Mouse (Mus musculus) frontal cortex, adult 2 months (tissue): ENCODE measurements around the gene Terf2ip. TPM values are rescaled to one million over a fixed set of nuclear protein-coding genes. Genes with fewer than 3 reads are reported as not detected.
A peak's percentile ranks its signal among the peaks of the same experiment; 100 is the strongest.

Experiments used
- DNase-seq, 2 experiments: peaks; one replicate each; pipeline ENCODE4 v3.0.0; 2022; ENCODE audit warnings: low spot score in 1 of 2; ENCODE audit errors: extremely low spot score in 1 of 2
- polyA plus RNA-seq: library from polyadenylated mRNA; depleted of rRNA; stranded (reverse); fragments of >200 nt; gene quantifications from 2 replicates; pipeline ENCODE4 v1.2.3, GENCODE M21; 2012; rRNA removed

Gene Terf2ip
- 34.1 and 36.1 TPM in 2 replicates for polyA plus RNA-seq

- peak; percentile 81 to 93 for DNase-seq
Measured at GRCm38 (mm10) chr8:112010997-112011815, at the start of gene Terf2ip, which contains the start of gene Kars. Terf2ip (plus strand) TSS chr8:112011398. Kars (minus strand) TSS chr8:112011323.

DNA sequence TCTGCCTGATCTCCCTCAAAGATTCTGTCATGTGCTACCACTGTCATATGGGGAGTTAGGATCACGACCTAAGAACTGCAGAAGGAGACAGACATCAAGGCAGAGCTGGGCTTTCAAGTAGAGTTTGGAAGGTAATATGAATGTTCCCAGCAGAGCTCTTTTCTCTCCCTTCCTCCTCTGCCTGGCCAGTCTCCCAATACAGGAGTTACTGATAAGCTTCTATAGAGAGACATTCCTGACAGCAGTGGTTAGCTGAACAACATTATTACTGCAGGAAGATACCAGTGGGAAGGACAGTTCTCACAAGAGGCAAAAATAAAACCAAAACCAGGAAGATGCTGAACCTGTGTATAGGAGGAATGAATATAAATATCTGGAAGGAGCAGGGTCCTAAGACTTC is 48.6 kb upstream of the Terf2ip start:
- no peak for DNase-seq

GRCm38 (mm10) chr8:111963091-111963490 is 48.1 kb upstream of the Terf2ip start:
- no peak for DNase-seq

DNA sequence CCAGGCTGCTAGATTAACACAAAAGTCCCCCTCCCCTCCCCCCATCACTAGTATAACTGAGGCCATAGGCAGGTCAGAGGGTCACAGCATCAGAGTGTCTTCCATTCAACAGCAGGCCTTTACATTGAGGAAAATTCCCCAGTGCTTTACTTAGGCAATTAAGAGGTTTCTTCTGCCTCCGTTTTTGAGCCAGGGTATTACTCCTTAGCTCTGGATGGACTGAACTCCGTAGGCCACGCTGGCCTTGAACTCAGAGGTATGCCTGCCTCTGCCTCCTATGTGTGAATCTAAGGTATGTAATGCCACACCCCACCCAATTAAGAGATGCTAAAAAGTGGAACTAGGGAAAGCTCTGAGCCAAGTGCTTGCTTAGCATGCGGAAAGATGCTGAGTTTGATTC is 47.7 kb upstream of the Terf2ip start:
- no peak for DNase-seq

- peak in 1 of 2 experiments; percentile 42 for DNase-seq
Measured at GRCm38 (mm10) chr8:111964351-111964750, 46.8 kb upstream of the Terf2ip start.

DNA sequence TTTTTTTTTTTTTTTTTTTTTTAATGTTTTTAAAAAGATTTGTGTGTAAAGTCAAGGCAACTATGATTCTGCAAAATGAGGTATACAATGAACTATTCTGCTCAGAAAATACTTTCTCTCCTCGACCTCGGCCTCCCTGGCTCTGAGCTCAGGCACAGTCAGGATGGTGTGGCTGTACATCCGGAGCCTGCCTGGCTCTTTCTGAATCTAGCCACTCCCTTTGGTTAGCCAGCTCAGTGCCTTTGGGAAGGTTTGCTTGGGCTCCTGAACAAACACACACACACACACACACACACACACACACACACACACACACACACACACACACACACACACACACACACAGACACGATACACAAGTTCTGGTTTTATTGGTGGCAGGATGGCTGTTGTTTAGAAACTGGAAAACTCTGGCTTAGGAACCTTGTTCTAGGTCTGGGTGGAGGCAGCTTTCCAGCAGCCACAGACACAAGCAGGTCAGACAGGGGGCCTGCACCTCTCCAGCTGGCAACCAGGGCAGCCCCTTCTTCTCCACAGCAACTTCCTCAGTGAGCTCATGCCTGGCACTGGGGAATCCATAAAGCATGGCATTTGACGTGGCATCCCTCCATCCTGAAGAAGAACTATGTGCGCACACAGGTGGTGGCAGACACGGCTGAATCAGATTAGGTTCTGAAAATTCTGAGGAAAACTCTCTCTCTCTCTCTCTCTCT is 46.2 kb upstream of the Terf2ip start:
- DNase-seq = no peak

- no peak for DNase-seq
Measured at GRCm38 (mm10) chr8:111967246-111967870, 43.8 kb upstream of the Terf2ip start.

DNA sequence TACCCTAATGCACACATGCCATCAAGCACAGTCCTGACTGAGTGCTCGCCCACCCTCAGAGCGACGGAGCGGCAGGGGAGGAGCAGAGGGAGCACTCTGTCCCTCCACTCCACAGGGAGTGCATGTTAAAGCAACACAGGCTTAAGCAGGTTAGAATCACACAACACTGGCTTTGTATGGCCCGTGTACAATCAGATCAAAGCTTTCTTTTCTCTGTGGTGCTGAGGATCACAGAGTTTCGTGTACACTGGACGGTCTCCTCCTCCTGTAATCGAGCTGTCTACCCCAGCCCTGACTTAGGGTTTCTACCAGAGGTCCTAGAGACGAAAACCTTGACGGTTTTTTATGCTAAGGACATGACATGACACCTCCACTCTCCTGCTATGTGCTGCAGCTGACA is 42.7 kb upstream of the Terf2ip start:
- DNase-seq = no peak

DNA sequence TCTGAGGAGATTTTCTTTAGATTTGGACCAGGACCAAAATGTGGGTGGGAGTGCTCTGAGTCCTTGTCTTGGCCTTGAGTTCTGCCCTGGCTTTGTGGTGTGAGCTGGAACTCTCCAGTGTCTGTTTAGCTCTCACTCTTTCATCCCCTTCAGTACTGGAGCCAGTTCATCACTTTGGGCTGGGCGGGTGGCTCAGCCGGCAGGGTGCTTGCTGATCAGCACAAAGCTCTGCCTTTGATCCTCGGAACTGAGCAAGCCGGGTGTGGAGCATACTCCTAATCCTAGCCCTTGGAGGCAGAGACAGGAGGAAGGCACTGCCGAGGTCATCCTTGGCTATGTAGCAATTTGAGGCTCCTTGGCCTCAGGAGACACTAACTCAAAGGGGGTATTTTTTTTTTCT is 42.2 kb upstream of the Terf2ip start:
- no peak for DNase-seq

DNA sequence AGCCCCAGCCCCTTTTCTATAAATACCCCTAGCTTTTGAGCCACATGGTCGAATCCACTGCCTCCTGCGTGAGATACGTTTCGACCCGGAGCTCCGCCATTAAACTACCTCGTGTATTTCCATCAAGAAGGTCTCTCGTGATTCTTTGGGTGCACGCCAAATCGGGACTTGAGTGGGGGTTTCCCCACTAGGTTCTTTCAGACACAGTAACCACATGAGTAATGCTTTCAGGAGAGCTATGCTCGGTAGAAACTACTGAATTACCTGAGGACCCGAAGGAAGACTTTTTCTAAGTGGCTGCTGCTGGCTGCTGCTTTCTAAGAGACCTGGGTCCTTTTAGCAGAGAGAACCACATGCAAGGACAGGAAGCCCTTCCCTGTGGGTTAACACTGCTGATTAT is 37.1 kb upstream of the Terf2ip start:
- DNase-seq = no peak

GRCm38 (mm10) chr8:111975706-111976105 is 35.5 kb upstream of the Terf2ip start:
- no peak for DNase-seq

- no peak for DNase-seq
Measured at GRCm38 (mm10) chr8:111976326-111976725, 34.9 kb upstream of the Terf2ip start.

DNA sequence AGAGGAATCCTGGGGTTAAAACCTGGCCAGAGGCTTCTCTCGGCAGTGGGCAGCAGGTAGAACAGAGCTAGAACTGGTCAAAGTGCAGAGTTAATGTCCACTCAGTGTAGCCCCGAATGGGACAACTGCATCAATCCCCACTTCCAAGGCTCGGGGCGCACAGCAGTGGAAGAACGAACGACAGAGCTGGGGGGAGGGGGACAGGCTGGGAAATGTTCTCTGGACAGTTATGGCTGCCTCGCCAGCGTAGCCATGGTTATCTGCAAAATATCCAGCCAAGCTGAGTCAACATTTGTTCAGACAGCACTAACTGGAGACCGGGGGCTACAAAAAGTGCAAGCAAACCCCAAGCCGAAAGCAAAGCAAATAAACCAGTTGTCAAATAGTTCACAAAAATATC is 33.1 kb upstream of the Terf2ip start:
- no peak for DNase-seq

DNA sequence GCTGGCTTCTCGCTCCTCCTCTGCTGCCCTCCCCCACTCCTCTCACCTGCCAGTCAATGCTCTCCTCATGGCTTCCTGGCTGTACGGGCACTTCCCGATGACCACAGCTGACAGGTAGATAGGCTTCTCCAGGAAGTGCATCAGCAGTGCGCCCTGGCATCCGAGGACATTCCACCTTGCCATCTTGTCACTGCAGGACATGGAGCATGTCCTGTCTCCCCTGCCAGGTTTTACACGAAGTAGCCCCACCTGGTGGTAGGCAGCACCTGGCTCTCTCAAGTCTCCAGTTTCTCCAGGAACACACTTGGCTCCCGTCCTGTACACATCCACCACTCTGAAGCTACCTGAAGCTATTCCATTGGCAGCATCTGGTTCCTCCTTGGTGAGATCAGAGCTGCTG is 29.1 kb upstream of the Terf2ip start:
- no peak for DNase-seq

DNA sequence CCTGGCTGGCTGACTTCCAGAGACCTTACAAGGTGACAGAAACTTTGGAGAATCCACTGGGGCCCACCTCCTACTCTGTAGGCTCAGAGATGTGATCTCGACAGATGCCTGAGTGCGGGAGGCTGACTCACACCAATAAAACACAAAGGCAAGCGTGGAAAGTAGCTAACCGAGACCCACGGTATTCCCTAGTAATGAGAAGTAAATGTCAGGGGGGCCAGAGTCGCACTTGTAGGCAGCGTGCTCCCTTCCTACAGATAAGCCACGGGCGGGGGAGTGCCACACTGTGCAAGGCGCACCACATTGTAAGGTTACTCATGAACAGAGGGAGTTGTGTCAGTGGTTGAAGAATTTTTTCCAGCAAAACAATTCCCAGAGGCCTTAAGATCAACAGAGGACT is 26.7 kb upstream of the Terf2ip start:
- peak; percentile 23 to 66 for DNase-seq

- DNase-seq = peak in 1 of 2 experiments; percentile 88
Measured at GRCm38 (mm10) chr8:111989911-111990310, 21.3 kb upstream of the Terf2ip start.

DNA sequence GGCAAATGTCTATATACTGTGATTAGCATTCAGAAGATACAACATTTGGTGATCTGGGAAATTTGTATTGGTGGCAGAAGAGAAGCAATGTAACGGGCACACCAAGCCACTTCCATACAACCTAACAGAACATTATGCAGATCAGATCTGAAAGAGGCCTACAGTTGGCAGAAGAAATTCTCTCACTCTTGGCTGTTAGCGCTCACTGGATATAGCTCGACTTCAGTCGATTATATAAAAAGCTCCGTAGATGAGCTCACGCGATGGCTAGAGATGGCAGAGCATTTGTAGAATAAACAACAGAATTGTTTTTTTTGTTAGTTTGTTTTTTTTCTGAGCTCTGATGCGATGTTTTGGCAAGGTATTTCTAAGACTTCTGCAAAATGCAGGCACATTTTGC is 19.9 kb upstream of the Terf2ip start:
- DNase-seq = peak in 1 of 2 experiments; percentile 26

DNA sequence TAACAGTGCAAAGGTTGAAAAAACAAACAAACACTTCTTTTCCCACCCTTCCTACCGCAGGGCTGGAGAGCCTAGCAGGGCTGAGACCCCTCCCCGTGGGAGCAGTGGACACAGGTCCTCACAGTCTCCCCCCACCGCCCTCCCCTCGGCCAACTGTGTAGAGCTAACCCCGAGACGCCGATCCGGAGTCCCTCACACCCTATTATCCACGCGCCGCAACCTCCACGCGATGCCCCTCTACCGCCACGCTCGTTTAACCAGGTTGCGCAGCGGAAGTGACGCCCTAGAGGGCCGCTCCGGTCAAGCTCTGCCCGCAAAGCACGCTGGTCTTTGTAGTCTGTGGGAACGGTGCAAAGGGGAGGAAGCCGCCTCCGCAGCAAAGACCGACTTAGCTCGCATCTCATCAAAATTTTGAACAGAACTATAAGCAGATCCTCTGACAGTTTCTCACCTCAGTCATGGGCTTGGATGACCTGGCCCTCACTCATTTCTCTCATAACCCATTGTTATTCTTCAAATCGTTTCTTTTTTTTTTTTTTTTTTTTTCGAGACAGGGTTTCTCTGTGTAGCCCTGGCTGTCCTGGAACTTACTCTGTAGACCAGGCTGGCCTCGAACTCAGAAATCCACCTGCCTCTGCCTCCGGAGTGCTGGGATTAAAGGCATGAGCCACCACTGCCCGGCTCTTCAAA is 19.0 kb upstream of the Terf2ip start, which contains the start of gene Adat1:
TSS of gene Adat1 (minus strand) at position 290 of the 690 bp plus-strand sequence.
- DNase-seq = peak; percentile 77 to 91

DNA sequence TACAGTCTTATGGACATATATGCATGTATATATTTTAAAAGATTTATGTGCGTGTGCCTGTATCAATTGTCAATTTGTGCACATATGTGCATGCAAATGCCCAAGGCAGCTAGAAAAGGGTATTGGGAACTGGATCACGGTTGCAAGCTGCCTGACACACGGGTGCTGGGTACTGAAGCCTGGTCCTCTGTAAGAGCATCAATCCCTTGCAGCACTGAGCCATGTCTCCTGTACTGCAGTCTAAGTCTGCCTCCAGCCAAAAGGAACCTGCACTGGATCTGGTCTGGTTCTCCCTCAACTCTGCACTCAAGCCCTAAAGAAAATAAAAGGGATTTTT is 18.5 kb upstream of the Terf2ip start:
- no peak for DNase-seq

- DNase-seq = no peak
Measured at GRCm38 (mm10) chr8:112004754-112005153, 6.4 kb upstream of the Terf2ip start.

DNA sequence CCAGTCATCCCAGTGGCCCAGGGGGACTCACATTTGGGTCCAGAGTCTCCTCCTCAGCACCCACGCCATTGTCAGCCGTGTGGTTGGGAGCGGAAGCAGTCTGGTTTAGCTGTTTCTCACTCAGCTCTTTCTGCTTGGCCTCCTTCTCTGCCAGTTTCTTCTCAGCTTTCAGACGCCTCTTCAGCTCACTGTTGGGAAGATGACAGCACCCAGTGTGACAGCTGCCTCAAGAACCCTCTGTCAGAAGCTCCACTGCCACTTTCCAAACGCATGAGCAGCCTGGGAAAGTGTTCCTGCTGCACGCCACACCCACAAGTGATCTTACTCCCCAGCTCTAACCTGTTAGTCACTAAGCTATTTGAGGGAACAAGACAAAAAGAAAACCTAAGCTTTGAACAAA is 5.6 kb upstream of the Terf2ip start:
- peak; percentile 54 to 68 for DNase-seq
